Mouse (Mus musculus) spleen, adult 12 weeks (tissue): ENCODE data around the gene Pou2af1.

ENCODE experiments used
- DNase-seq: peaks from one replicate; pipeline ENCODE4 v3.0.0; 2022; ENCODE audit warnings: low spot score

Gene Pou2af1

GRCm38 (mm10) chr9:51213023-51213728 lies at the start of gene Pou2af1:
Gene Pou2af1 (plus strand): TSS chr9:51213708.
- peak; percentile 48 for DNase-seq

GRCm38 (mm10) chr9:51163989-51164388 lies 49.5 kb upstream of the Pou2af1 start:
- DNase-seq = no peak

GRCm38 (mm10) chr9:51165312-51166180 lies 48.0 kb upstream of the Pou2af1 start, which contains the start of gene Gm32742:
Gene Gm32742 (minus strand): TSS chr9:51165517.
- DNase-seq = no peak

GRCm38 (mm10) chr9:51167954-51168353 lies 45.6 kb upstream of the Pou2af1 start:
- no peak for DNase-seq

- no peak for DNase-seq
Observed at GRCm38 (mm10) chr9:51168698-51169097, 44.8 kb upstream of the Pou2af1 start.

GRCm38 (mm10) chr9:51169133-51169532 lies 44.4 kb upstream of the Pou2af1 start:
- DNase-seq = no peak

- DNase-seq = no peak
Observed at GRCm38 (mm10) chr9:51170298-51170697, 43.2 kb upstream of the Pou2af1 start.

GRCm38 (mm10) chr9:51174890-51175464 lies 38.5 kb upstream of the Pou2af1 start:
- DNase-seq = no peak

GRCm38 (mm10) chr9:51175722-51176121 lies 37.8 kb upstream of the Pou2af1 start:
- DNase-seq = no peak

GRCm38 (mm10) chr9:51178297-51178696 lies 35.2 kb upstream of the Pou2af1 start:
- DNase-seq = no peak

GRCm38 (mm10) chr9:51180621-51181020 lies 32.9 kb upstream of the Pou2af1 start:
- no peak for DNase-seq

GRCm38 (mm10) chr9:51182716-51183710 lies 30.5 kb upstream of the Pou2af1 start:
- no peak for DNase-seq

GRCm38 (mm10) chr9:51185386-51185785 lies 28.1 kb upstream of the Pou2af1 start:
- no peak for DNase-seq

- no peak for DNase-seq
Observed at GRCm38 (mm10) chr9:51185871-51186270, 27.6 kb upstream of the Pou2af1 start.

- DNase-seq = no peak
Observed at GRCm38 (mm10) chr9:51190655-51191054, 22.9 kb upstream of the Pou2af1 start.

GRCm38 (mm10) chr9:51194790-51195189 lies 18.7 kb upstream of the Pou2af1 start:
- no peak for DNase-seq

- DNase-seq = no peak
Observed at GRCm38 (mm10) chr9:51208974-51209332, 4.6 kb upstream of the Pou2af1 start.

- DNase-seq = no peak
Observed at GRCm38 (mm10) chr9:51211191-51211590, 2.3 kb upstream of the Pou2af1 start.

GRCm38 (mm10) chr9:51213729-51214237 lies 275 bp downstream of the Pou2af1 start:
- DNase-seq = no peak

- DNase-seq = no peak
Observed at GRCm38 (mm10) chr9:51215311-51215710, 1.8 kb downstream of the Pou2af1 start.

- DNase-seq = no peak
Observed at GRCm38 (mm10) chr9:51215949-51216348, 2.4 kb downstream of the Pou2af1 start.
